Mouse (Mus musculus) retina, embryonic 14.5 days (tissue): ENCODE measurements around the gene Fgf6.
A peak's percentile ranks its signal among the peaks of the same experiment; 100 is the strongest.

ENCODE experiments used
- DNase-seq: peaks from one replicate; pipeline ENCODE4 v3.0.0-alpha.2; 2015; ENCODE audit warnings: low spot score

The Fgf6 gene

GRCm38 (mm10) chr6:127014906-127015770 lies at the start of gene Fgf6:
Gene Fgf6, plus strand, starts transcription at chr6:127015586.
- no peak for DNase-seq

DNA sequence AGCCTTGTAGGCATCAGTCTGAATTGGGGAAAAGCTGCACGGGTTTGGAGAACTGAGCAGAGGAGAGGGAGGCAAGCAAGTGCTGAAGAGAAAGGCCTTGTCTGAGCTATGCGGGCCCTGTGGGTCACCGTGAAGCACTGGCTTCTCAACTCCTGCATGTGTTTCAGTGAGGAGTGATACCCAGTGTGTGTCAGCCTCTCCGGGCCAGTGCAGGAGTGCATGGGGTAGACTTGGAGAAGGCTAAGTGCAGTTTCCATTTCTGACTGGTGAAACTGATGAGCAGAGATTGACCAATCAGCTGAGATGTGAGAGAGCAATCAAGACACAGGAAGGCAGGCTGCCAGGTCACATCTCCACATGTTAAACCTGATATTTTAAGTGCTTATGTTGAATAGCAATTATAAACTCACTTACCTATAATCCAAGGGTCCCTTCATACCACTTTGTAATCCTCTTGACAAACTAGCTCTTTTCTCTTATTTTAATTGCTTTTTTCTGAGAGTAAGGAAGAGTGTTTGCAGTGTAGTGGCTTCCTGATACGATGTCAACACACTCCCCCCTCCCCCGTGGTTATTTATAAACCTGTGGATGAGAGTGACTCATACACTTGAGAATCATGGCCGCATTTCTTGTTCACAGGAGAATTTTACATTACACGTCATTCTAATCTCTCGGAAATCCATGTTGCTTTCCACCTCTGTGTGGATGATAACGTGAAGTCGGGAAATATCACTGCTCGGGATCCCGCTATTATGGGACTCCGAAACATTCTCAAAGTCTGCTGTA lies 49.0 kb upstream of the Fgf6 start:
- no peak for DNase-seq

DNA sequence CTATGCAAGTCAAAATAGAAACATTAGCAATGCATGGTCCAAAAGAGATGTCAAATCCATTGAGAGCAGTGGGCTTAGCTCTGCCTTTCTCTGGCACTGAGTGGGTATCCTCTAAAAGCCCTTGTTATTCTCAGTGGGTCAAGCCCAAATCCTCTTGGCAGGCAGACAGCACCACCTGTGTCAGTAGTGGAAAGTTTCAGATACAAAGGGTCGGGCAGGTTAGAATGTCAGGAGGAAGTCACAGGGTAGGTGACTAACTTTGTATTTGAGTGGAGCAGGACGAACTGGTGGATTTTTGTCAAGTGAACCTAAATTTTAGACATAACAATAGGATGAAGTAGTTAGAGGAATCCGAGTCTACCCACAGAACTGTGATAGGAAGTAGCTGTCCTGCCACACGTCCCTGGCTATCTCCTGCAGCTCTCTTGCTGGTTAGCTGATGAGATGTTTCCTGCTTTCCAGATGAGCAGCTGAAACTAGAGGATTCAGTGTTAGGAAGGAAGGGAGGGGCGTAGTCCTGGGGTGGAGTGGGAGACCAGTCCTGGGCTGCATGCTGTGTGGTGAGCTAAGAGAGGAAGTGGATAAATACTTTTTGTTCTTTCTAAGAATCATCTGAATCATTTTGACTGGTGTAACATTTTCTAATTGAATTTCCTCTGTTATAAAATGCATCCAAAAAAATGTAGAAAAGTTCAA lies 33.7 kb upstream of the Fgf6 start:
- no peak for DNase-seq

- no peak for DNase-seq
These were observed 21.7 kb upstream of the Fgf6 start for GRCm38 (mm10) chr6:126993676-126994075.

DNA sequence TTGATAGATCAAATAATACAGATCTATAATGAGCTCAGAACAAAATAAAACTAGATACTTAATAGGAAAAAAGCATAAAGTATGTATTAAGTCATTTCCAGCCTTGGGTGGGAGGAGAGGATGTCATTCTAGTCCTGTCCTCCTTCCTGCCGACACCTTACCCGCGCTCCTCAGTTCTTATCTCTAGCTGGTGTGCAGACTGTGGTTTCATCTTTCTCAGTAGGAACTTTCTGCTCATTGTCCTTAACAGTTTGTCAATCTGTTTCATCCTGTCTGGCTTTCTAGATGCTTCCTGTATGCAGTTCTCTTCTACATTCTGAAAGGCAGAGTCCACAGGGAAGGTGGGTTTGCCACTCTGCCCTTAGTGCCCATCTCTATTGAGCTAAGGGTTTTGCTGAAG lies 19.9 kb upstream of the Fgf6 start:
- no peak for DNase-seq

DNA sequence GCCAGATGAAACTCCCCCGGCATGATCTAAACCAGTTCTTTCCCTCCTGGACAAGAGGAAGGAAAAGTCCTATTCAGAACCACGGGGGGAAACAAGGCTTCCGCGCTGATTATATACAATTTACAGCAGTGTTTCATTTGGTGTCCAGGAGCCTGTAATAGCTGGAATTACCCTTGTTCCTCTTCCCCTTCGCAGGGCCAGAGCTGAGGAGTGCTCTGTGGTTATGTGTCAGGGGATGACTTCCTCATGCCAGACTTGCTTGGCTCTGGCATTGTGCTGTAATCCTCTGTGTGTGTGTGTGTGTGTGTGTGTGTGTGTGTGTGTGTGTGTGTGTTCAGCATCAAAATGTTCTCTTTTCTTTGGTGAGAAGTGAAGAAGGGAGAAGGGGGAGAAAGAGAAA lies 19.0 kb upstream of the Fgf6 start:
- DNase-seq, result no peak

DNA sequence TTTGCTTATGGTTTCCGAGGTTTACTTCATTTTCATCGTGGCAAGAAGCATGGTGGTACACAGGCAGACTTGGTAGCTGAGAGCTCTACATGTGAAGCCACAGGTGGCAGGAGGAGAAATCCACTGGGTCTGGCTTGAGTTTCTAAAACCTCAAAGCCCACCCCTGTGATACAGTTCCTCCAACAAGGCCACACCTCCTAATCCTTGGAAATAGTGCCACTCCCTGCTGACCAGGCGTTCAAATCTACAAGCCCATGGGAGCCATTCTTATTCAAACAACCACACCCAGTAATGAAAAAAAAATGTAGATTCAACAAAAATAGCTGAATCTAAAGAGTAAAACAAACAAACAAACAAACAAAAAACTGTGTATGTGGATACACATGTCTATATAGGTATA lies 9.7 kb upstream of the Fgf6 start:
- DNase-seq, result no peak

- no peak for DNase-seq
These were observed 8.8 kb upstream of the Fgf6 start for GRCm38 (mm10) chr6:127006551-127006950.

DNA sequence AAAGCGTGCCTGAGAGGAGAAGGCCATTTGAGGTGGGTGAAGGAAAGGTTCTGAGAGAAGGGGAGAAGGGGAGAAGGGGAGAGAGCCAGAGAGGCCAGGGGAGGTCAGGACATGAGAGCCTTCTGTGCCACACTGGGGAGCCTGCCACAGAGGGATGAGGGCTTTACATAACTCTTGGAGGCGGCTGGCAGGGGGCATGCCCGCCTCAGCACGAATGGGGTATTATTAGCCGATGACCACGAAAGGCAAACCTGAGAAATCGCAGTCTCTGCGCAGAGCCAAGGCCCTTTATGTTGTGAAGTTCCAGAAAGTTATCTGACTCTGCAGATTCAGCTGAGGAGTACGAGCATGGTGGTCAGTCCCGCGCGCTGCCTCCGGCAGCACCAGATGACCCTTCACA lies 5.4 kb upstream of the Fgf6 start:
- no peak for DNase-seq

- DNase-seq, result no peak
These were observed 3.3 kb upstream of the Fgf6 start for GRCm38 (mm10) chr6:127011947-127012535.

DNA sequence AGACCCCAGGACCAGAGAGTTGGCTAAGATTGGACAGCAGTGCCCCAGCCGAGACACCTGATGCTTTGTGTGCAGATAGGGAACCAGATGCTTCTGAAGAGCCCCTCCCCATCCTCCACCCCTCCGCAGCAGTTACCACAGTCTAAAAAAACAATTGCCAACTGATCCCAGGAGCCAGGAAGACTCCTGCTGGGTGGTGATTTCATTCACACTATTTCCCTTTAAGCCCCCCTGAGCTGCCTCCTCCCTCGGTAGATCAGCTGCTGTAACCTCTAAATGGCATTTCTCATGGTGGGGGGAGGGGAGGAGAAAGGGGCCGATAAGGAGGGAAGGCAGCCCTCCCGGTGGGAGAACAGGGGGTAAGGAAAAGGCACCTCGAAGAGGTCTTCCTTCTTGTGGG lies 3.9 kb downstream of the Fgf6 start:
- no peak for DNase-seq

- no peak for DNase-seq
These were observed 5.0 kb downstream of the Fgf6 start for GRCm38 (mm10) chr6:127020431-127020830.

DNA sequence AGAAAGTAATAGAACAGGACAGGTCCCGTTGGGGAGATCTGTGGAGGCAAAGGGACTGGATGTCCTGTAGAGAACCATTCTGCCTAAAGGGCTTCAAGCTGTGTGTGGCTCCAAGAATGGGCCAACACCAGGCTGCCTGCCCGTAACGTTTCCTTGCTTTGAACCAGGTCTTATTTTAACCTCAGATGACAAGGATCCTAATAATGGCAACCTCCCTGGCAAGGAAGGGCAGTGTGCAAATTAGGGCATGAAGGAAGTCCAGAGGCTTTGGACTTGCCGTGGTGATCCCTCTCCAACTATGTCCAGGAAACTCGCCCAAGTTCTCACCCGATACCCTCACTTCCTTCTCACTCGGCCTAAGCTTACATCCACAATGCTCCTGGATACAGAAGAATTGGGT lies 9.4 kb downstream of the Fgf6 start:
- DNase-seq, result no peak

- peak; percentile 72 for DNase-seq
These were observed 19.4 kb downstream of the Fgf6 start for GRCm38 (mm10) chr6:127034760-127035159.

GRCm38 (mm10) chr6:127044909-127045308 lies 29.5 kb downstream of the Fgf6 start:
- no peak for DNase-seq

- DNase-seq, result no peak
These were observed 35.5 kb downstream of the Fgf6 start for GRCm38 (mm10) chr6:127050847-127051246.

DNA sequence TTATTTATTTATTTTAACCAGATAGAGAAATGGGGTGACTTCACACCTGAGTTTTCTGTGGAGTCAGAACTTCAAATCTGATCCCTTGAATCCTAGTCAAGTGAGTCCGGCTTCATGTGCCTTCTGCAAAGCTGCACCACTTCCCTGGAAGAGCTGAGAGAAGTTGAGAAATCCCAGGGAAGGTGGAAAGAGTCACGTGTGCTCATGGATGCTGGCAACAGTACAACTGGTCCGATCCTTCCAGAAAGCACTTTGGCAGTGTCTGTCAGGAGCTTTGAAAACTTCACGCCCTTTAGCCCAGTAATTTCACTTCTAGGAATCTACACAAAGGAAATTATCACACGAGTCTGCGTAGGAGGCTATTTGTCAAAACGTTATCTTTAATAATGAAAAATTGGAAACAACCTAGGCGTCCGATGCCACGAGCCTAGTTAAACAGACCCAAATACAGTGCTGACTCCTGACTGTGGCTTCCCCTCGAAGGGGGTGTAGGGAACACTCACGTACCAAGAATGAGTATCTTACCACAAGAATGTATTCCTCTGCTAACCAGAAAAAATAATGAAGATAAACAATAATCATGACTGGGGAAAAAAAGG lies 41.7 kb downstream of the Fgf6 start:
- no peak for DNase-seq

DNA sequence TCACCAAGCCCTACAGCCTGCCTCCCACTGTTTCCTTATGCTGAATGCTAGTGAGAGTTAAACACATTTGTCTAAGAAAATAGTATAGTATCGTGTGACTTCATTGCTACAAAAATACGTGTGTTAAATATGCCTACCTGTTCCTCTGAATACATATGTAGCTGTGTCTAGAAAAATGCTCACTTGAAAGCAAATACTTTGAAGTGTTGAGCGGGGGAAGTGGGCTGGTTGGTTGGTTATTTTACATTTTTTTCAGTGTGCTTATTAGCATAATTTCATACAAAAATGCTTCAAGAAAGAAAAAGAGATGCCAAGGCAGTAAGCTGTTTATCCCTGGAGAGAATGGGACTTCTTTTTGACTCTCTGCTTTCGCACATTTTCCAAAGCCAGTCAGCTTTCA lies 44.6 kb downstream of the Fgf6 start:
- no peak for DNase-seq

DNA sequence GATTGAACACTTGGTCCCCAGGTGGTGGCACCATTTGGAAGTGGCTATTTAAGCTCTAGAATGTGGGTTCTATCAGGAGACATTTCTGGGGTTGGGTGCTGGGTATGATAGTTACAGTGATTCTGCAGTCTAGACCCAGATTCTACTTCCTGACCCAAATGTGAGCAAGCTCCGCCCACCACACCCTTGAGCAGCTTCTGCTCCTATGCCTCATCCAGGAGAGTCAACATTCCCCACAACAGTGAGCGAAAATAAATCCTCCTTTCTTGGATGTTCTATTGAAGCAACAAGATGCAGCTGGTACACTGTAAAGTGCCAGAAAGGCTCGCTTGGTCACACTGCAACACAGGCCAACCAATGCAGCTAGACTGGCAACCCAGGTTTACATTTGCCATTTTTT lies 48.5 kb downstream of the Fgf6 start:
- no peak for DNase-seq

DNA sequence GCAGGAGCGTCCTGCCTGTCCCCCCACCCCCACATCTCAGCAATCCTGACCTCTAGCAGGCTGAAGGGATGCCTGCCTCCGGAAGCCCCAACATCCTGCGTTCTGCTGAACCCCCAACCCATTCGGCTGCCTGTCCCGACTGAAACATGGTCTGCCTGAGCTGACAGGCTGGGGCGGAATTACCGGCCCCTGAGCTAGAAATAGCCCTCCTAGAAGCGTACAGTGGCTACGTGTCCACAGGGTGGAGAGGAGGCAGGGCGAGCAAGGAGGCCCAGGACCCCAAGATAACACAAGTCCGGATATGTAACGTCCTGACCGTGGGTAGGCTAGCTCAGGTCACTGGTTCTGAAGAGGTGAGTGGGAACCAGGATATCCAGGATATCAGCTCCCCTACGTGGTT lies 49.4 kb downstream of the Fgf6 start:
- no peak for DNase-seq

GRCm38 (mm10) chr6:127072817-127073216 lies 57.4 kb downstream of the Fgf6 start, which contains the start of gene Fgf23:
Gene Fgf23, plus strand, starts transcription at chr6:127072902.
- DNase-seq, result no peak
